Mouse (Mus musculus): ENCODE measurements around the gene Abhd14b.

Gene Abhd14b

DNA sequence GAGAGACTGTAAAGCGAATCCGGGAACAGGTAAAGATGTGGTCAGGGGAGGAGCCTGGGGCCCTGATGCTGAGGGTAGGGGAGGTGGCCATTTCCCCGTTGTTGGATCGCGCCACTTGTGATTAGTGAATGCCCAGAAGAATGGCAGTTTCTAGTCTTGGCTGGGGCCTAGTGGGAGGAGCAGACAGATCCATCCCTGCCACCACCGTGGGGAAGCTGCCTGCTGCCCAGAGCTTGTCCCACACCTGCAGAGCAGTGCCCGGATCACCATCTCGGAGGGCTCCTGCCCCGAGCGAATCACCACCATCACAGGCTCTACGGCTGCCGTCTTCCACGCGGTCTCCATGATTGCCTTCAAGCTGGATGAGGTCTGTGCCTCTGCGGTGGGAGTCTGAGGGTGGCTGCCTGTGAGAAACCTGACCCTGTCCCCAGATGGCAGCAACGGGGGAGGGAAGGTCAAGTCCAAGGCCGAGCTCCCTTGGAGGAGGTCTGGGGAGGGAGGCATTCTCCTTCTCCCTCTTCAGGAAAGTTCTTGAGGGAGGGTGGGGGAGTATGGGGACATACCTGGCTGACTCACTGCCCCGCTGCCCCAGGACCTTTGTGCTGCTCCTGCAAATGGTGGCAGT is 13.3 kb downstream of the Abhd14b start:
- DNase-seq, result peak; percentile 67 to 77

DNA sequence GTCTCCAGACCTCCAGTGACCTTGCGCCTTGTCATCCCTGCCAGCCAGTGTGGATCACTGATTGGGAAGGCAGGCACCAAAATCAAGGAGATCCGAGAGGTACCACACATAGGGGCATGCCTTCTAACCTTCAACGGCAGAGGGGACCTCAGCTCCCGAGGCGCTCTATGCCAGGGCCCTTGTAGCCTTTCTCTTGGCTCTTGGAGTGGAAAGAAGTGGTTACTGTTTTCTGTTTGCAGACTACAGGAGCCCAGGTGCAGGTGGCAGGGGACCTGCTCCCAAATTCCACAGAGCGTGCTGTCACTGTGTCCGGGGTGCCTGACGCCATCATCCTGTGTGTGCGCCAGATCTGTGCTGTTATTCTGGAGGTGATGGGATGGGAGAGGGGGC is 13.8 kb downstream of the Abhd14b start:
- DNase-seq, result peak in 1 of 2 experiments; percentile 35

DNA sequence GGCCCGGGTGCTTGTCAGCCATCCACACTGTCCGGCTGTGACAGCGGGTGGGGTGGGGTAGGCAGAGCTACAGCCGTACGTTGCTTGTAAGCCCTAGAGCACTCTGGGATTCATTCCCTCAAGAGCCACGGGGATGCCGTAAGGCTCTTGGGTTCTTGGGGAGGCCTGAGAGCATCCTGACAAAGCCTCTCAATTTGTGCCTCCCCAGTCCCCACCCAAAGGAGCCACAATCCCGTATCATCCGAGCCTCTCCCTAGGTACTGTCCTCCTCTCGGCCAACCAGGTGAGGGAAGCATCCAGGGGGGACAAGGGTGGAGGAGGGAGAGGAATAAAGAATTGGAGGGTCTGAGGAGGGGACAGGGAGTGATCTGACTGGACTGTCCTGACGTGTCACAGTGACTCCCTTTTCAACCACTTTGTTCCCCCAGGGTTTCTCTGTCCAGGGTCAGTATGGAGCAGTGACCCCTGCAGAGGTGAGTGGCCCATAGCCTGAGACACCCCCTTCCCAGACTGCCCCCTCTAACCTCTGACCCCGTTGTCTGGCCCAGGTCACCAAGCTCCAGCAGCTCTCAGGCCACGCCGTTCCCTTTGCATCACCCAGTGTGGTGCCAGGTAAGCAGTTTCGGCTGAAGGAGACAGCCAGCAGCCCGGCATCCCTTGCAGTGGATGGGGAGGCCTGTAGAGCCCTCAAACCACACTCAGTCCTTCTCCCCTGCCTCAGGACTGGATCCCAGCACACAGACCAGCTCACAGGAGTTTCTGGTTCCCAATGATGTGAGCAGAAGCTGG is 14.6 kb downstream of the Abhd14b start:
- DNase-seq, result peak in 1 of 2 experiments; percentile 37

DNA sequence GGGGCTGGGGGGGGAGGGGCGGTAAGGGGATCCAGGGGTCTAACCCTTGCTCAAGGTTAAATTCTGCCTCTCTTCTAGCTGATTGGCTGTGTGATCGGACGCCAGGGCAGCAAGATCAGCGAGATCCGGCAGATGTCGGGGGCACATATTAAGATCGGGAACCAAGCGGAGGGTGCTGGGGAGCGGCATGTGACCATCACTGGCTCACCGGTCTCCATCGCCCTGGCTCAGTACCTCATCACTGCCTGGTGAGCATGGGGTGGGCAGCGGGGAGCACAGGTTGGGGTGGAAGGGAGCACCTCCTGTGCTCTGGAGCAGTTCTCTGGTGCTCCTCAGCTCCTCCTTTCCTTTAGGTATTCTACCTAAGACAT is 15.2 kb downstream of the Abhd14b start:
- peak in 1 of 2 experiments; percentile 39 for DNase-seq

DNA sequence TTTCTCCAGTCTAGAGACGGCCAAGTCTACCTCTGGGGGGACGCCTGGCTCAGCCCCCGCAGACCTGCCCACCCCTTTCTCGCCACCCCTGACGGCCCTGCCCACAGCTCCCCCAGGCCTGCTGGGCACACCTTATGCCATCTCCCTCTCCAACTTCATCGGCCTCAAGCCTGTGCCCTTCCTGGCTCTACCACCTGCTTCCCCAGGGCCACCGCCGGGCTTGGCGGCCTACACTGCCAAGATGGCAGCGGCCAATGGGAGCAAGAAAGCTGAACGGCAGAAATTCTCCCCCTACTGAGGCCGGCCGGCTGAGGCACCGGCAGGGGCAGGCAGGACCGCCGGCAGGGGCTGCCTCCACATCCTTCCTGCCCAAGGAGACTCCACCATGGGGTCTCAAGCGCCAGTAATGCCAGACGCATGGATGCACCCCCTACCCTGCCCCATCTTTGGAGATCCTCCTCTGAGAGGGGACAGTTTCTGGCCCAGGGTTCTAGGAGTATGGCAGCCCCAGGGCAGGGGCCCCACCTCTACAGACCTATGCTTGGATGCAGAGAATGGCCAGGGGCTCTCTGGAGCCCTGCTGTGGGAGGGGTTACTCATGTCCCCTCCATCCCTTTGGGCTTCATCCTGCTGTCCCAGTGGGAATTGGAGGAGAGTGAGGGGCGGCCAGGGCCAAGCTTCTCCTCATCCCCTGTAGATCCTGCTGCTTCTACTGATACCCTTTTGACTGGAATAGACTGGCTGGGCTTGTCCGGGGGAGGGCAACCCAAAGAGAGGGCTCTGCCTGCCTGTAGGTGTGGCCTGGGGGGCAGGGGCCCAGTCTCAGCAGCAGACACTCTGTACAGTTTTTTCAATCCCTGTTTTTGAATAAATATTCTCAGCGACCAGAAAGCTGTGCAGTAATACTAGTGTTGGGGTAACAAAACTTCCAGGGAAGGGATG is 16.1 kb downstream of the Abhd14b start:
- peak; percentile 88 to 94 for DNase-seq

DNA sequence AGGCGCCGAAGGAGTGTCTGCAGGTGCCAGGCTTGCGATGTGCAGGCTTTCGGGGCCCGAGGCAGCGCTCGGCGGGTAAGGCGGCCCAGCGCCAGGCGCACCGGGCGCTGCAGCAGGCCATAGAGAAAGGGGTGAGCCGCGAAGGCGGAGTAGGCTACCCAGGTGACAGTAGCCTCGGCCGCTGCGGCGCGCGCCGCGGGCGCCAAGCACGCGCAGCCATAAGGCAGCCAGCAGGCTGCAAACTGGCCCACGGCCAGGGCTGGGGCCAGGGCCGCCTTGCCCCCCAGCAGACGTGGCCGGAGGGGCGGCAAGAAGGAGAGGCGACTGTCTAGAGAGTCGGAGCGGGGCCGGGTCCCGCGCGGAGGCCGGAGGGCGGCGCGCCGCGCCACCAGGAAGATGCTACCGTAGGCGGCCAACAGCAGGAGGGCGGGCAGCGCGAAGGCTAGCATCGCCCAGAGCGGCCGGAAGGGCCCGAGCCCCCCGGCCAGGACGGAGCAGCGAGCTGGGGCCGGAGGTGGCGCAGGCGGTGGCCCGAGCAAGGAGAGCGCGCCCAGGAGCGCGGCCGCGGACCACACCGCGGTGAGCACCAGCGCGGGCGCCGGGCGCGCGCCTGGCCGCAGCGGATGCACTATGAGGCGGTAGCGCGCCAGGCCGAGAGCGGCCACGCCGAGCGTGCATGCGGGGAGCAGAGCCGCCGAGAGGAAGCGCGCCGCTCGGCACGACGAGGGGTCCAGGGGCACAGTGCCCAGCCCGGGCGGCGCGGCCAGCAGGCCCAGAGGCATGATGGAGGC is 17.7 kb downstream of the Abhd14b start:
- peak; percentile 93 to 95 for DNase-seq

DNA sequence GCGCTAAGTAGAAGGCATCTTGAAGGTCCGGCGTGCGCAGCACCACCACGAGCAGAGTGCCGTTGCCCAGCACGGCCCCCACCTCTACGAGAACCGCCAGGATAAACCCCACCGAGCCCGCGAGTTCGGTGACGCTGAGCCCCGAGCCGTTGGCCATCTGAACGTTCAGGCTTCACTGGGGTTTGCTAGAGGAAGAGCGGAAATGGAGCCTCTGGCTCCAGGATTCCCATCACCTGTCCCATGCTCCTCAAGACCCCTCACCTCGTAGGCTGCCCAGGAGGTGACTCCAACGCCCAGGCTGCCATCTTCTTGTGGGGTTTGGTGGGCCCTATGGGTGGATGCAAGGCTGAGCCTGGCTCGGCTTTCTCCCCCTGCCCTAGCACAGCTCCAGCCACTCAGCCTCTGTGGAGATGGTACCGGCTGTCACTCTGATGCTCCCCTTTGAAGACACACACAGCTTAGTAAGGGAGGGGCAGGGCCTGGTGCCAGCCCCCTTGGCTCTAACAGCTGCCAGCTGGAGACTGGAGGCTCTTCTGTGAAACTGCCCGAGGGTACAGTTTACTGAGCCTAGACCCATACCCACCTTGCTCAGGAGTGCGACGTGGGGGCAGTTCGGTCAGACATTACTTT is 18.4 kb downstream of the Abhd14b start, which contains the start of gene Gpr62:
TSS of gene Gpr62 (minus strand) at position 368 of the 630 bp plus-strand sequence.
- DNase-seq, result peak; percentile 95 to 96

DNA sequence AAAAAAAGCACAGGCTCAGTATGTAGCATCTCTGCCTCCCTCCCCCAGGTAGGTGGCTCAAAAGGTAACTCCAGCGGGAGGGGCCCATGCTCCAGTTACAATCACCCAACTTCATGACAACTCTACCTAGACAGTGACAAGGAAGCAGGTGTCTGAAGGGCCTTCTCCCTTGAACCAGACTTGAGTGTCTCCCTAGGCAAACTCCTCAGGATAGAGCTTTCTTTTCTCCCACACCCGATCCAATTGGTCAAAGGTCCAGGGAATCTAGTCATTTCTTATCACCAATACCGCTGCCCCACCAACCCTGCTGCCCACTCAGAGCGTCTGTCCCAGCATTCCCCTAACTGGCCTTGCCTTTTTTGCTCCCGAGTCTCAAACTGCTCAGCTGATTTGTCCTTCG is 19.5 kb downstream of the Abhd14b start:
- no peak for DNase-seq

DNA sequence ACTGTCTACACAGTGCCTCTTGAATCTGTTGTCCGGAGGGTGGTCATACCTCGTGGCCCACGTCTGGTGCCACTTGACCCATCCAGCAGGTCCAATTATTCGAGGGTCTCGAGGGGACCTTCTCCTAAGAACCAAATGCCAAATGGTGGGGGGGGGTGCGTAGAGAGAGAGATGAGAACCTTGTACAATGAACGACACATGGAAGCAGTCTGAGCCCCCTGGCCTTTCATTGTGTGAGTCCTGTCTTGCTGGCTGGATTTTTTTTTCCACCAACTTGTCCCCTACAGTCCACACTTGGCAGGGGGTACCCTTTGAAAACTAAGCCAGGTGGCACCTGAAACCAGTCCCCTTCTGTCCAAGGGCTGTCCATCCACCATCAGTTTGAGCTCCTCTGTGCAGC is 20.5 kb downstream of the Abhd14b start:
- DNase-seq, result no peak

DNA sequence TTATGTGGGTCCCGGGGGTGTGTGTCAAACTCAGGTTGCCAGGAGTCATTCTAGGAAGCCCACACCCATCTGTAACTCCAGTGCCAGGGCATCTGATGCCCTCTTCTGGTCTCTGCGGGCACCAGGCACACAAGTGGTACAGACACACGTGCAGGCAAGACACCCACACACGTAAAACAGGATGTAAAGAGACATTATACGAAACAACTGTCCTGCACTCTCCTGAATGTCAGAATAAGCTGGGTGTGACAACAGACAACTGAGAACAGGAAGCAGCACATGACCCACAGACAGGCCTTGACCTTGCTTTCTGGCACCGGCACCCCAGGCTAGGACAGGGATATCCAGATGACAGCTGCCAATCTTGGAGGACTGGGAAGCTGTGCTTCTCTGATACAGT is 22.1 kb downstream of the Abhd14b start:
- no peak for DNase-seq

DNA sequence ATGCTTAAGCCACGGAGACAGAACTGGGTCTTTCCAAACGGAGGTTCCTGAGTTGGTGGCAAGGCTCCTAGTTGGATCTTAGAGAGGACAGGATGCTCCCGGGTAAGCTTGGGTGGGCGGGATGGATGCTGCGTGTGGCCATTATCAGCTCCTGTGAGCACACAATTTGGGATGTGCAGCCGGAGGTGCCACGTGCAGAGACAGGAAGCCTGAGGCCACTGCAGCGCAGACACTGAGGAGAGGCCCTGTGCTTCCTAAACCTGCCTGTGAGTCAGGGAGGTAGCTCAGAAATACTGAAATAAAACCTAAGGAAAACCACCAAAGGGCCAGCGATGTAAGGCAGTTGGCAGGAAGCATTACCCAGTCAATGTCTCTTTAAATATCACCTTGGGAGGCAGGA is 22.5 kb downstream of the Abhd14b start:
- no peak for DNase-seq

DNA sequence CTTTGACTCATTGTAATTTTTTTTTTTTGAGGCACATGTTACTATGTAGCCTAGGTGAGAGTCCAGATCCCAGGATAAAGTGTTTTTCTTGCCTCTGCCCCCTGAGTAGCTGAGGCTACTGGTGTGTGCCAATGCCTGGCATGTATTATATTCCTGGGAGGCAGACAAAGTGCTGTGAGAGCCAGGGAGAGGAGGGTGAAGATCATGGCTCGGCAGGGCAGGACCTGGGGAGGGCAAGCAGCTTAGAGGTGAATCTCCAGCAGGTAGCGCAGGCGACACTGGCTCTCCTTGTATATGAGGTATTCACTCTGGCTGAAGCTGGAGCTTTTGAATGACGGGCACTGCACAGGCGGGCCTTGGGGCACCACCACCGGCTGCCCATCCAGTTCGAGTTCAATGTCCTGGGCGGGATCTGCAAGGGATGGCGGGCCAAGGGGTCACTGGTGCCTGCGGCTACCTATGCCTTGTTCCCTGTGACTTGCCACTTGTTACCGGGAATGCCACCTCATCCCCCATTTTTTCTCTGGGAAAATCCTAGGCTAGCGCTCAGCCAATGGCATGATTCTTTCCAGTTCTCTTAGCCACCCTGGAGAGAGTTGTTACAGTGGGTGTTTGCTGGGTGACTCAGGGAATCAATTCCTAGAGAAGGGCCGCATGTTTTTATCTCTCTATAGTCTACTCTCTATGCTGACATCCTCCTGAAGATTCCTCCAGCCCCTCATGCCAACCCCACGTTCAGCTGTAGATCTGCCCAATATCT is 23.9 kb downstream of the Abhd14b start:
- peak in 1 of 2 experiments; percentile 11 for DNase-seq

DNA sequence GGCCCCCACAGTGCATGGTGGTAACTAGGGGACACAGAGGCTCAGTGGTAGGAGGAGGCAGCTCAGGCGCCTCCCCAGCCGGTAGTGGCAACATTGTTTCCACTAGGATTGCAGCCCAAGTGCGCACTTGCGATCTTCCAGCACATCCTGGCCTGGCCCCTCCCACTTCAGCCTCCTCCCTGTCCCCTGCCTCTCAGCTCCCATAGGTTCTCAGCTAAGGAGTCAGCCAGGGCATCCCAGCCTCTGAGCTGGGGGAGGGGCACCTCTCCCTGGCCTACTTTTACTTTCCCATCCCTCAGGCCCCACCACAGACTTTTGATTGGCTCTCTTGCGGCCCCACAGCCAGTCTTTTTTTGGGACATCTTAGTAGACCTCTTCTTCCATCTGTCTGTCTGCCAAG is 24.6 kb downstream of the Abhd14b start:
- peak; percentile 54 to 60 for DNase-seq

DNA sequence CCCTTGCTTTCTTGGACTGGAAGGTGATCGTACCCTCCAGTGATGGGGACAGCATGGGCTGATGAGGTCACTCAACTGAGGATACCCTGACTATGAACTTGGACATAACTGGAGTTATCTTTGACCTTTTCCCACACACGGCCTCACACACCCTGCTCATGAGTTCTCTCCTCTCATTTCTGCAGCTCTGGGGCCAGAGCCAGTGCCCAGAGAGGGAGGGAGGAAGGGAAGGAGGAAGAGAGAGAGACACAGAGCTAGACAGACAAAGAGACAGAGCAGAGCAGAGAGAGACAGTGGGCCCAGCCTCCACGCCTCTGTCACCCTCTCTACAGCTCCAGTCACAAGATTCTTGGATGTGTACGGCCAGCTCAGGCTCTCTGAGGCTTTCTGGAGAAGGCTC is 25.1 kb downstream of the Abhd14b start:
- DNase-seq, result no peak

DNA sequence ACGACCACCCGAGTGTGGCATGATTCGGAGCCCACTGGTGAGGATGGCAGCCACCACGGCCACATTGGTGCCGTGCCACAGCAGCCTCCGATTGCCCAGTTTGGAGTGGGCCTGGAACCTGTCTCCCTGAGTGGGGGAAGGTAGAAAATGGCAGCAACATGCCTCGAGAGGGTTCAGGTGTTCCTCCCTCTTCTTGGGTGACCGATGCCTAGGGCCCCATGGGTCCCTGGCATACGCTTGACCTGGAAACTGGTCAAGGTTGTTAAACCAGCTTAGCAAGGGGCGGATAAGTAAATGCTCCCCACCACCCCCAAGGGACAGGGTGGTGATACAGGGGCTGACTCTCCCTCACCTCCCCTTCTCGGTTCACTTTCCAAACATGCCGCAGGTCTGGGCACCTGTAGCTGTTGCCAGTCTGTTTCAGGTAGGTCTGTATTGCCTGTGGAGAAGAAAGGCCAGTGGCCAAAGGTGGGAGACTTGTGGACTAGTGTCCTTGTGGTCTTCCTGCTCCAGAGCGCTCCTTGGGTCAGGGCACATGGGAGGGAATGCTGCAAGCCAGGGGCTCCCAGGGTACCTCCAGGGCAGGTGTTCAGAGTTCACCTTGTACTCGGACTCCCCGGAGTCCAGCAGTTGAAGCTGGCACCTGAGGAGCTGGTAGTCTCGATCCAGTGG is 26.0 kb downstream of the Abhd14b start:
- DNase-seq, result peak; percentile 34 to 42

DNA sequence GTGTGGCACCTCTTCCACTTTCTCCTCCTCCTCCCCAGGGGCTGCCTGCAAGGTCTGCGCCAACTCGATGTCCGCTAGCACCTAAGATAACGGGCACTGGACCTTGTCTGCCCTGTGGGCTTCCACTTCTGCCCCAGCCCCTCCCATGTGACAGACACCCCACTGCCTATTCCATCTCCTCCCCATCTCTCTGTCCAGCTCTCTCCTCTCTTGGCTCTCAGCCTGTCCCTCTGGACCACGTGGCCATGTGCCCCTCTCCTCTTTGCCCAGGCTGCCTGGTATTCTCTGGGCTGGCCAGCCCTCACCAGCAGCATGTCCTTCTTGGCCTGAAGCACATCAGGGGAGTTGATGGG is 26.5 kb downstream of the Abhd14b start:
- peak; percentile 53 to 55 for DNase-seq

DNA sequence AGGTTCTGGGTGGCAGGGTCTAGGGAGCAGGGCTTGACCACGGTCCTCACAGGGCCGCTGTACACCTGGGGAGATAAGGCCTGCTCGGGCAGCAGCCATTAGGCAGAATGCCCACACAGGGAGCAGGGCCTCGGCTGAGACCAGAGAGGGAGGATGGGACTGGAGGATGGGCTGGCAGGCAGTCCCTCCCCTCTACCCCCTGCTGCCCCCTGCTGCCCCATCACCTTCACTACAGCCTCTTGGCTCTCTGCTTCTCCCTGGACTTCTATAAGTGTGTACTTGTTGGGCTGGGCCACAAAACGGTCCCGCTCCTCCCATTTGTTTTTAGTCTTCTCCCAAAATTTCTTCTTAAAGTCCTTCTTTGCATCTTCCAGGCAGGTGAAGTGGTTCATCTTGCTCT is 27.2 kb downstream of the Abhd14b start:
- peak; percentile 90 for DNase-seq

DNA sequence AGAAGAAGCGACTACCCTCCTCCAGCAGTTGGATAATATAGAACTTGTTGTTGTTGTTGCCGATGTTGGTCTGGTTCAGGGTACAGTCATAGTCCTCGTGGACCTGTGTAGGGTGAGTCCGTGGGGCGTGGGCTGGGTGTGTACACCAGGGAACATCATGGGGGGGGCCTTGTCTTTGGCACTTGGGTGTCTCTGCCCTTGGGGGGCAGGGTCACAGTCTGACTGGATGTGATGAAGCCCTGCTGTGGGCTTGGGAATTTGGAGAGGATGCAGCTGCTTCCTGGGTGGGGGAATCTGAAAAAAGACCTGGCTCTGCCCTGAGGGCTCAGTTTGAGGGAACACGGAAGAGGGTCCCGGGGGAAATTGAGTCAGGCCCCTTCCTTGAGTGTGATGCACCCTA is 27.8 kb downstream of the Abhd14b start:
- peak; percentile 36 to 38 for DNase-seq

DNA sequence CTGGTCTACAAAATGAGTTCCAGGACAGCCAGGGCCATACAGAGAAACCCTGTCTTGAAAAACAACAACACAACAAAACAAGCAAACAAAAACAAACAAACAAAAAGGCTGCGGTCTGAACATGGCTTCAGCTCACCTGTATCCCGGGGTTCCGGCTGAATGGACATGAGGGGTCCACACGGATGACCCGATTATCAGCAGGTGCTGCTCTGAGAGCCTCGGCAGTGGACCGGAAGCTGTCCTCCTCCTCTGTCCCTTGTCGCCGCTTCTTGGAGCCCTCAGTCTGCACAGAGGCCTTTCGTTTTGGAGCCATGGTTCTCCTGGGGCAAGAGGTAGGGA is 28.4 kb downstream of the Abhd14b start, which contains the start of gene Rrp9:
TSS of gene Rrp9 (plus strand) at position 301 of the 339 bp plus-strand sequence.
- peak in 1 of 2 experiments; percentile 29 for DNase-seq

Measured in cerebellum, postnatal 10 days (tissue).